Mouse (Mus musculus): ENCODE results near the gene Tent4b. TPM values are rescaled to one million over a fixed set of nuclear protein-coding genes. Genes with fewer than 3 reads are reported as not detected.

The Tent4b gene
- polyA plus RNA-seq, 1 experiment from 2014 or later: 4.0 TPM

Other genes with a start within 250 kb of the Tent4b start
- gene Zfp423, start 239.6 kb upstream of the Tent4b start, polyA plus RNA-seq (2015; fragmentation: Nextera tagmentation; extraction: Ambion mirVana): 0.49 and 0.69 TPM in 2 replicates
- gene Cnep1r1, start 80.4 kb upstream of the Tent4b start, polyA plus RNA-seq (2015; fragmentation: Nextera tagmentation; extraction: Ambion mirVana): 27.2 and 30.6 TPM in 2 replicates
- 33.4 and 36.5 TPM in 2 replicates for gene Heatr3, start 61.4 kb upstream of the Tent4b start, polyA plus RNA-seq (2015; fragmentation: Nextera tagmentation; extraction: Ambion mirVana)
- gene Adcy7, start 73.2 kb downstream of the Tent4b start, polyA plus RNA-seq (2015; fragmentation: Nextera tagmentation; extraction: Ambion mirVana): 26.1 and 27.0 TPM in 2 replicates
- gene Brd7, start 163.0 kb downstream of the Tent4b start, polyA plus RNA-seq (2015; fragmentation: Nextera tagmentation; extraction: Ambion mirVana): 46.1 and 49.3 TPM in 2 replicates

All from liver, embryonic 13.5 days (tissue).